Mouse (Mus musculus): Measurements from ENCODE around the gene Tbc1d23. TPM values are rescaled to one million over a fixed set of nuclear protein-coding genes. Genes with fewer than 3 reads are reported as not detected.

Tbc1d23 gene
- polyA plus RNA-seq, 1 experiment = 0.64 TPM

DNA sequence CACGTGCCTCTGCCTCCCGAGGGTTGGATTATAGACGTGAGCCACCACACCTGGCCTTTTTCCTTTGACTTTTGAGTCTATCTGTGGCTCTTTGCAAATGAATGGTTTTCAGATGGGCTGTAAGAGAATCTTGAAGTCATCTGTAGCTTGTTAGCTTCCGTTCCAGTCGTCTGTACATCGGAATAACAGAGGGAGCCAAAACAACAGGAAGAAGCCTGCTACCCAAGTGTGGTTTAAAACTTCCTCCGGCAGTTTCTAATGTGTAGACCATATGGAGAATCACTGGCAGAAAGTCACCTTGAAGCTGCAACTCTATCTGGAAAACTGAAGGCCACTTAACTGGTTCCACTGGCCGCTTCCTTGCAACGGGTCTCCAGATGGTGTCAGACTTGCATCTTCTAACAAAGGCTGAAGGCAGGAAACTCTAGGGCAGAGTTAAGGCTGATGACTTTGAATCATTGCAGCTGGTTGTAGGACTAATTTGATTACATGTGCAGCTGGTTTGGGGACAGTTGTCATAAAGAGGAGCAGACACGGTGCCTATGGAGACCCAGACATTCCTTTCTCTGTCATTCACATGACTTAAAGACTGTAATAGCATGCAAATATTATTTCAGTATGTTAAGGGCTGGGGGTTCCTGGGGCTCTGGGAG lies 12.0 kb upstream of the Tbc1d23 start:
- TF ChIP-seq GATA1 (IDR thresholded peaks at IDR 0.05; ENCODE audit: low read length) = no peak

DNA sequence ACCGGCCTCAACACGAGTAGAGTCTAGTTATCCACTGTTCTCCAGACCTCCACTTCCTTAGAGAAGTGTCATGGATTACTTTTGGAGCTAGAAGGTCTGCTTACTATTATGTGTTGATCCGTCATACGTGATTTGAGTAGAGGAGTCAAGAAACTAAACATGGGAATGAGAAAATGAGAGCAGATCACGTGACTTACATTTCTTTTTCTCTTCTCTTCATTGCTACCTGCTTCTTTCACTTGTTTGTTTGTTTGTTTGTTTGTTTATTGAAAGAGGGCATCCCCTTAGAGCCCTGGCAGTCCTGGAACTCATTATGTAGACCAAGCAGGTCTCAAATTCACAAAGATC lies 11.5 kb upstream of the Tbc1d23 start:
- no peak for TF ChIP-seq GATA1 (IDR thresholded peaks at IDR 0.05; ENCODE audit: low read length)

DNA sequence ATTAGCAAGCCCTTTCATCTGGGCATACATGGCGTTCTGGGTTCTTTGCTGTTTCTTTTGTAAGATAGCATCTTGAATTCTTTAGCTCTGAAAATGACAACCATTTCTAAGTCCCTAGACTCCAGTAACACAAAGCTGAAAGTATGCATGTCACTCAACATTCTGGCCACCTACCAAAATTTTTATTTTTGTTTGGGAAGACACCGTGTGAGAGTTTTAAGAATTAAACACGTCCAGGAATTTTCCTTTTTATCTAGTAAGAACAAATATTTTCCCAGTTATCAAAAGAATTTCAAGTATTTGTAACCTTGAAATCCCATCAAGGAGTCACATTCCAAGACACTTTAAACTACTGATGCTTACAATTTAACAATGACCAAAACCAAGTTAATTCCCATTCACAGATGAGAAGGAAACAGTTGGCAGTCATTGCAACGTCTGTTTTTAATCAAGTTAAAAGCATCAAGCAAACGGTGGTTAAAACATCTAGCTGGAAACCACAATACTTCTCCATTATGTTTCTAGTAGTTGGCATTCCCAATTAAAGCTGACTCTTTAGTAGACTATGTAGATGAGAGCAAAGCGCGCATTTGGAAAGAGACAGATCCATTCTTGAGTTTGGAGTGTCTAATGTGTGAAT lies 4.7 kb upstream of the Tbc1d23 start:
- TF ChIP-seq GATA1 (IDR thresholded peaks at IDR 0.05; ENCODE audit: low read length) = no peak

DNA sequence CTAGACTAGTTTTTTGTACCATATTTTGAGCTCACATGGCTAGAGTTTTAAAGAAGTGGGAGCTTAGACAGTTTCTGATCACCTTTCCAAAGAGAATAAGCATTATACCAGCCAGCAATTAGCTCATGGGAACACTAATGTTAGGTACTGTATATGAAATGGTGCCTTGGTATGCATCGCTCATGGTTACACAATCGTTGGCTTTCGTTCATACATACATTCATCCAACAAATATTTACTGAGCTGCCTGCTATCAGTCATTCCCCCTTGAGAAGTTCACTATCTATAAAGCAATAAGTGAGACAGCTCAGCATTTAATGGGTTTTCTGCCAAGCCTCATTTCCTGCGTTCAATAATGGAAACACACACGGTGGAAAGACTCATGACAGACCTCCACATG lies 4.9 kb downstream of the Tbc1d23 start:
- no peak for TF ChIP-seq GATA1 (IDR thresholded peaks at IDR 0.05; ENCODE audit: low read length)

DNA sequence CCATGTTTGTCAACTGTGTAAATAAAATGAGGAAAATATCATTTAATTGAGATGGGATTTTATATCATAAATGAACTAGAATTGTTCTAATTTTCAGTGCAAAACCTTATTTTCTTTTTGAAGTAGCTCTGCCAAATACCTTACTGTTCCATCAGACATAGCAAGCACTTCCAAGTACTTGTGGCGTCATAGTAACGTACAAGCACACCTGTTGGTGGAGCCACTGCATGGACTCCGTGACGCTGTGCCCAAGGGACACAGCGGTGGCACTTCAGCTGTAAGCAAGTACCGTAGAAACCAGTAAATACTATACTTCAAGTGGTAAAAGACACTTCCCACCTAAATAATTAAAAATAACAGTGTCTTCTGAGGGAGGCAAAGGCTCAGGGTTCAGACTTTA lies 10.9 kb downstream of the Tbc1d23 start:
- no peak for TF ChIP-seq GATA1 (IDR thresholded peaks at IDR 0.05; ENCODE audit: low read length)

DNA sequence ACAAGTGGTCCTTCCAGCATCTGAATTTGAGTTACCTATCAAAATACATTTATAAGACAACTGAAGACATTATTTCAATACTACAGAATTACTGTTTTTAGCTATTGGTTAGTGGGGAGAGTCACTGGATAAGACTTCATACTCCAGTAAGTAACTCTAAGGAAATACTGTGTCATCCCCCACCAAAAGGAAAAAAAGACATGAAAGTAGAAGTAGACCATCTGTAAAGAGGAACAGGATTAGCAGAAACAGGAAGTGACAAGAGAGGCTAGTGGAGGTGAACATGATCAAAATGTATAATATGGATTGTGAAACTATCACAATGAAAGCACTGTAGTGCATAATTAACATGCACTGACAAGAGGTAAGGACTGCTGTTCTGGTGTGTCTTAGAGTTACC lies 15.3 kb downstream of the Tbc1d23 start:
- TF ChIP-seq GATA1 (IDR thresholded peaks at IDR 0.05; ENCODE audit: low read length) = no peak

DNA sequence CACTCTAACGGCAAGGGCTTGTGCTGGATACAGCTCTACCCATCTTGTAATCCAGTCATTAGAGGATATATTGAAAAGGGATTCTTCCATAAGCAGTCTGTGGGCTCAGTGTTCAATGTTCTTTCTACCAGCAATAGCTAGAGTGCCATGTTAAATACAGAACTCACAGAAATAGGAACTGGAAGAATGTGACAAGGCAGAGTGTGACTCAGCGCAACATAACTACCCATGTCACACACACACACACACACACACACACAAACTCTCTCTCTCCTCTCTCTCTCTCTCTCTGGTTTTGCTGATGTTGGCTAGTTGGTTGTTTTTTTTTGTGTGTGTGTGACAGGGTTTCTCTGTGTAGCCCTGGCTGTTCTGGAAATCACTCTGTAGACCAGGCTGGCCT lies 20.3 kb downstream of the Tbc1d23 start:
- no peak for TF ChIP-seq GATA1 (IDR thresholded peaks at IDR 0.05; ENCODE audit: low read length)

DNA sequence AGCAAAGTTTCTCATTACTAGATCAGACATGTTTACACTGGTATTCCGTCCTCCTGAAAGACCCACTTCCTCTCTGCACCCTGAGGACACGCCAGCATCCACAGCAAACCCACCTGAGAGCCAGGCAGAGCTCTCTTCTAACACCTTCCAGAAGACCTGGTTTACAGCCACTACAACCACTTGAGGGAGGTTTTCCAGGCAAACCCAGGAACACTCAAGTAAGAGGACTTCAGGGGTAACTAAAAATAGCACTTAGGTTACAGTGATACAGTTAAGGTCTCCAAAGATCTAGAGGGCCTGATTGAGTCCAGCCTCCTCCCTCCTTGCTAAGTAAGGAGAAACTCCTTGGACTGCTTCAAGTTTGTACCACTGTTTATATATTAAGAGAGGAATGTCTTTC lies 23.0 kb downstream of the Tbc1d23 start:
- no peak for TF ChIP-seq GATA1 (IDR thresholded peaks at IDR 0.05; ENCODE audit: low read length)

DNA sequence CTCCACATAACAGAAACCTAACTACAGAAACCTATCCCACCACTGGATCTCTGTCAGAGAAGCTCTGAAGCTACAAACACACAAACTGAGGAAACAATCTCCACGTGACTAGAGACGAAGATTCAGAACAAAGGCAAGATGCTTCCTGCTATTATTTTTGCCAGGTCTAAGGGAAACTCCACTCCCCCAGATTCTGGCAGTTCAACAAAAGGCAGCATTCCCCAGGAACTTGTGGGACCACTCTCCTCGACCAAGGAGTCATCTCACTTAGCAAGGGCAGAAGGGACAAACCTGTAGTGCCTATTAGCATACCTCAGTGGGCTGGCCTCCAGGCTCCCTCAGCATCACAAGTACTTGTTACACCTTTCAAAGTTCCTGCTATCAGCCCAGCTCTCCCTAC lies 34.0 kb downstream of the Tbc1d23 start:
- no peak for TF ChIP-seq GATA1 (IDR thresholded peaks at IDR 0.05; ENCODE audit: low read length)

DNA sequence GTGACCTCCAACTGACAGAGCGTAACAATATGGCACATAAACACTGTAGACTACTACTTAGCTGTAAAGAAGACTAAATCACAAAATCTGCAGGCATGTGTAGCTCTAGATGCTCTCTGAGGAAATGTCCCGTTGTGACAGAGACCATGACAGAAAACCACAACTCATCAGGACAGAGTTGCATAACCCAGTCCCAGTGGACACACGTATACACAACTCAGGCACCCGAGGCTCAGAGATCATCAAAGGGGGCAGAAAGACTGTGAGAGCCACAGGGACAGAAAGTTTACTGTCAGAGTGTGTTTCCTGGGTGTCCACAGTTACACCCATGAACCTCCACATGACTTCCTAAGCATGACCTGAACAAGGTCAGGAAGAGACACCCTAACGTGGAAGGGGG lies 34.7 kb downstream of the Tbc1d23 start:
- TF ChIP-seq GATA1 (IDR thresholded peaks at IDR 0.05; ENCODE audit: low read length) = no peak

DNA sequence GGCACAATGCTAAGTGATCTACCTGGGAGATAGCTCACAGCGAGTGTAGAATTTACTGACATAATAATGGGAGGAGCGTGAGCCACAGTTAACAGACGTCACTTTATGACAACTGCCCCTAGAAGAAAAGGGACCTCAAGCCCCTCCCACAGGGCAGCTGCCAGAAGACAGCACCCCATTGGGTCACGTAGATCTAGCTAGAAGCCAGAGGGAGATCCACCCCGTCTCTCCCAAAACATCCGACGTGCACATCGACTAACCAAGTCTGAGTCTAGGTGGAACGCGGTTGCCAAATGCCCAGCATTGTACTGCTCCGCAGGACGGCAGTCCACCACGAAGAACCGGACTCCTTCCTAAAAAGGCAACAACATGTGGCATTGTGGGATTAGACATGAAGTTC lies 40.1 kb downstream of the Tbc1d23 start:
- TF ChIP-seq GATA1 (IDR thresholded peaks at IDR 0.05; ENCODE audit: low read length) = no peak

DNA sequence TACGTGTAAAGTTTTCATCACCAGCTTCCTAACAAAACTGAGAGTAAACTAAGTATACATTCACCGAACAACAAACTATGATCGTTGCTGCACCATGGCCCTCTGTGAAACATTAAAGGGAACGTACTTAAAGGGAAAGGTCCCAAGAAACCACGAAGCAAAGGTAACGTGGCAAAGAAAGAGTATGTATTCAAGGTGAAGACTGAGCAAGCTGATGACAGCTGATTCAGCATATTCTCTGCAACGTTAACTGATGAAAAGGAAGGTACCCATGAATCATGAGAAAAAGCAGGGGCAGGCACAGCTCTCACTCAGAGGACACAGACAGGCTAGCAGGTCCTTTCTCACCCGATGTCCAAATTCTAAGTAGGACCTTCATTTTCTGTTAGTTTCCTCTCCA lies 40.9 kb downstream of the Tbc1d23 start:
- no peak for TF ChIP-seq GATA1 (IDR thresholded peaks at IDR 0.05; ENCODE audit: low read length)

DNA sequence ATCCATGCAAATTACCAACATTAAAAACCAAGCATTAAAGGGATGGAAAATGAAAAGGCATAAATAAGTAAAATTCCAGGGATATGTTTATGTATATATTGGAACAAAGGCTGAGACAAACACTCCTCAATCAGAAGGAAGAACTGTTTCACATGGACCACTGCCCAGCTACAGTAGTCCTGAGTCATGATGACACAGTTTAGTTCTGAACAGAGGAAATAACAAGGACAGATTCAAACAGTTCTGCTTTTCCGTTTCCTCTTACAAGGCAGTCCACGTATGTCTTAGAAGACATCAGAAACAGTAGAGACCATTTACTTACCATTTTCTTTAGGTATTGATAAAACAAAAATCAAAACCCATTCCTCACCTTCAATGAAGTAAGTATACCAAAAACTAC lies 41.8 kb downstream of the Tbc1d23 start:
- TF ChIP-seq GATA1 (IDR thresholded peaks at IDR 0.05; ENCODE audit: low read length) = no peak

DNA sequence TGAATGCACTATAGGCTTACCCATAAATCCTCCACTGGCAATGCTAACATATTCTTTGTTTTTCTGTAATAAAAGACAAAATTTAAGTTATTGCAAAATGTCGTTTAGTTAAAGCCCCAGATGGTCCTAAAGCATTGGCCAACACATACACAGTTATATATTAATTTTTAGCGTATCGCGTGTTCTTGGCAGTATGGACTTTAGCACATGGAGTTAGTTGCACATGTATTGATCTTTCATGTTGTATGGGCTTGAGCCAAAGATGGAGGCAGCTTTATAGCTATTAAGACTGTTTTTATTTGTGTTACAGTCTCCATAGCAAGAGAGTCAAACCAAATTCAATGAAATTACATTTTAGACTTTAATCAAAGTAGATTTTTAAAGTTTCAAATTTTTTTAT lies 44.7 kb downstream of the Tbc1d23 start:
- TF ChIP-seq GATA1 (IDR thresholded peaks at IDR 0.05; ENCODE audit: low read length) = no peak

DNA sequence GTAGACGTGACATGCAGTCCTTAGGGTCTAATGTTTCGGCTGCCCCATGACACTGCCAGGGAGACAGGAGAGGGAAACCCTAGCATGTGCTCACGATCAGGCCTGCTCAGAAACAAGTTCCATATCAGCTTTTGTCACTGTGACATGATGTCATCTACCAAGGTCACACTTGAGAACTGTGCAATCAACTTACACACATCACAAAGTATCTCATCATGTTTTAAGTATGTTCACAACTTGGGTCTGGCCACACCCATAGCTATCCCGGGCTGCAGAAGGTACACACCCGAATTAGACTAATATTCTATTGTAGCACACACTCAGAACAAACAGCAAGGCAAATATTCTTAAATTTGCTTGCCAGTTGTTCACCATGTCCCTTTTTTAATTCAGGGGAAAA lies 49.3 kb downstream of the Tbc1d23 start:
- no peak for TF ChIP-seq GATA1 (IDR thresholded peaks at IDR 0.05; ENCODE audit: low read length)

DNA sequence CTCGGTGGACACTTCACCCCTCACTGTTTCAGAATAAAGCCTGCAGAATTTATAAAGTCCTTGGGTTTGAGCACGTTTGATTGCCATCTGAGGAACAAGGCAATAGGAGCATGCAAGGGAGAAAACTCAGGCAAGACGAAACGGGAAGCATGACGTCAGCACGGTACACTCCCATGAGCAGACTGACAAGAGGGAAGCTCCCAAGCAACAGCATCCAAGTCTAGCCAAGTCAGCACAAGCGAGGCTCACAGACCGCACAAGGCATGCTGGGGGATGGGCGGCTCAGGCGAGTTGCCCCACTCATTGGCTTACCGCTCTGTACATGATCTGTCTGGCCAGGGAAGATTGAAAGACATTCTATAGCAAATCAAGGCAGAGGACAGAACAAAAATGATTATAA lies 50.1 kb downstream of the Tbc1d23 start:
- no peak for TF ChIP-seq GATA1 (IDR thresholded peaks at IDR 0.05; ENCODE audit: low read length)

DNA sequence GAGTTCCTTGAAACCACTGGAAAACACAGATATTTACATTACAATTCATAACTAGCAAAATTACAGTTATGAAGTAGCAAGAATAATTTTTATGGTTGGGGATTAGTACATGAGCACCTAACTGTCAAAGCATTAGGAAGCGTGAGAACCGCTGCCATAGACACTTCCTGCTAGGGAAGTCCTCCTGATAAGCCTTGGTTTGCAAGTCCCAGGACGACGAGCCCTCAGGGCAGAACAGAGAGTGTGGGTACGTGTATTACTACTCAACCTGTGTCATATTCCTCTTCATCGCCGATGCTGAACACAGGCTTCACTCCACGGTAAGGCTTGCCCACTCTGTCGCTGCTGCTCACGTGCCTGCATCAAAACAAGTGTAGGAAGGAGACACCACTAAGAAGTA lies 53.6 kb downstream of the Tbc1d23 start:
- TF ChIP-seq GATA1 (IDR thresholded peaks at IDR 0.05; ENCODE audit: low read length) = no peak

DNA sequence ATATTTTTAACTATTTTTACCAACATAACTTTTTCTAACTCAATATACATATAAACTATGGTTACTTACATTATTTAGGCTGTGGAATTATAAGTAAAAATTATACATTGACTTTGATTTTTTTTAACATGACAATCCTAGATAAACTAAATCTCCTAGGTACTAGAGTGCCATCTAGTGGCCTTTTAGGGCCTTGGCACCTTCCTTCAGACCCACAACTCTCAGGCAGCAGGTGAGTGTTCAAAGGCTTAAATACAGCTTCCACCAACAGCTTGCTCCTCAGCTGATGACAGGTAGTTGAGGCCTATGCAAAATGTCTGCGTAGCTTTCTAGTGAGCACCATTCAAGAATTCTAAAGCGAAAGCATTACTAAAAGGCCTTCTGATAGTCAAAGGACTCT lies 54.0 kb downstream of the Tbc1d23 start:
- no peak for TF ChIP-seq GATA1 (IDR thresholded peaks at IDR 0.05; ENCODE audit: low read length)

Data from G1E-ER4 (cell line).